Mouse (Mus musculus) liver, embryonic 13.5 days (tissue): ENCODE data around the gene Ifitm5. TPM values are rescaled to one million over a fixed set of nuclear protein-coding genes. Genes with fewer than 3 reads are reported as not detected.
A peak's percentile ranks its signal among the peaks of the same experiment; 100 is the strongest.

ENCODE experiments used
- ATAC-seq: fragments of 200-750 bp; cut with Nextera tagmentation; 2 replicates; pipeline ENCODE4 v1.8.0; 2017; ENCODE audit warnings: low read depth, mild to moderate bottlenecking, moderate number of reproducible peaks, moderate library complexity
- DNase-seq: peaks from one replicate; pipeline ENCODE4 v3.0.0; 2022
- H3K27ac ChIP-seq: fragments of 300-500 bp; sonication (generic); 2 replicates; pipeline ENCODE4 v1.5.1; 2015; ENCODE audit warnings: moderate library complexity, mild to moderate bottlenecking, inconsistent platforms
- H3K27me3 ChIP-seq: fragments of 300-500 bp; sonication (generic); 2 replicates; pipeline ENCODE4 v1.6.1; 2015; ENCODE audit warnings: mild to moderate bottlenecking, inconsistent platforms
- H3K36me3 ChIP-seq: fragments of 300-500 bp; sonication (generic); 2 replicates; pipeline ENCODE4 v1.6.1; 2015; ENCODE audit warnings: mild to moderate bottlenecking, inconsistent platforms
- H3K4me1 ChIP-seq: fragments of 300-500 bp; sonication (generic); replicated peaks from 2 replicates; pipeline ENCODE4 v1.6.1; 2015; ENCODE audit warnings: inconsistent platforms
- H3K4me2 ChIP-seq: fragments of 300-500 bp; sonication (generic); 2 replicates; pipeline ENCODE4 v1.6.1; 2015; ENCODE audit warnings: inconsistent platforms, mild to moderate bottlenecking, moderate library complexity
- H3K4me3 ChIP-seq: fragments of 300-500 bp; sonication (generic); replicated peaks from 2 replicates; pipeline ENCODE4 v1.5.1; 2015; ENCODE audit warnings: mild to moderate bottlenecking, inconsistent platforms
- H3K9ac ChIP-seq: fragments of 300-500 bp; sonication (generic); 2 replicates; pipeline ENCODE4 v1.6.1; 2015; ENCODE audit warnings: mild to moderate bottlenecking, inconsistent platforms
- H3K9me3 ChIP-seq: fragments of 300-500 bp; sonication (generic); replicated peaks from 2 replicates; pipeline ENCODE4 v1.6.1; 2016; ENCODE audit warnings: inconsistent platforms
- WGBS: fragments of 180-500 bp; shearing (Covaris S2); methylation state at CpG from one replicate; pipeline ENCODE4 v1.1.7; 2015; ENCODE audit not compliant: insufficient replicate concordance; 5-methylcytosine and 5-hydroxymethylcytosine counted together
- polyA plus RNA-seq: library from polyadenylated mRNA; unstranded; fragments of >200 nt; fragmentation: Nextera tagmentation; extraction: Ambion mirVana; gene quantifications from 2 replicates; pipeline ENCODE4 v1.2.1, GENCODE M21; 2015

The Ifitm5 gene
- polyA plus RNA-seq, 1 experiment from 2014 or later, result 0.61 TPM

GRCm38 (mm10) chr7:140960026-140960425 lies 9.9 kb upstream of the Ifitm5 start:
- Histone ChIP-seq H3K36me3 (no peaks in the 10 kb centered on the region), H3K27me3 (no peaks in the 10 kb centered on the region), H3K9me3 (no peaks in the 10 kb centered on the region), H3K9ac (no peak overlapping the region), H3K27ac (no peak overlapping the region), H3K4me1 (peaks cover 21% of the 10 kb centered on the region), H3K4me2 (no peak overlapping the region), H3K4me3 (no peak overlapping the region)
- DNase-seq (no peak), ATAC-seq (no peak)
- 43% methylated on average over 5 of the region's 5 CpGs for WGBS

- Histone ChIP-seq H3K9ac (no peak overlapping the region), H3K36me3 (no peaks in the 10 kb centered on the region), H3K4me3 (no peak overlapping the region), H3K4me1 (peaks cover 26% of the 10 kb centered on the region), H3K4me2 (no peak overlapping the region), H3K27me3 (no peaks in the 10 kb centered on the region), H3K9me3 (no peaks in the 10 kb centered on the region), H3K27ac (no peak overlapping the region)
- no peak for ATAC-seq
- WGBS, result 11% methylated on average over 9 of the region's 9 CpGs
- no peak for DNase-seq
These were observed 9.2 kb upstream of the Ifitm5 start for GRCm38 (mm10) chr7:140959181-140959901.

- Histone ChIP-seq H3K27me3 (no peaks in the 10 kb centered on the region), H3K4me1 (peaks cover 45% of the 10 kb centered on the region), H3K27ac (peak overlapping the region; percentile 83), H3K4me3 (no peak overlapping the region), H3K9me3 (no peaks in the 10 kb centered on the region), H3K9ac (no peak overlapping the region), H3K4me2 (peak overlapping the region; percentile 66; the same call in 1 of the 2 replicates), H3K36me3 (0 out of 2 replicates have a peak, but pooled peaks cover 4% of the 10 kb centered on the region)
- DNase-seq, result no peak
- ATAC-seq, result no peak
- WGBS, result 51% methylated on average over 6 of the region's 6 CpGs
These were observed 6.4 kb upstream of the Ifitm5 start for GRCm38 (mm10) chr7:140956556-140956869.

- H3K36me3 ChIP-seq, result 0 out of 2 replicates have a peak, but pooled peaks cover 4% of the 10 kb centered on the region
- no peaks in the 10 kb centered on the region for H3K27me3 ChIP-seq
- DNase-seq, result peak; percentile 27
- peak within 1 kb of the TSS; percentile 83 for H3K27ac ChIP-seq
- peaks cover 50% of the 10 kb centered on the region for H3K4me1 ChIP-seq
- no peaks in the 10 kb centered on the region for H3K9me3 ChIP-seq
- peak within 1 kb of the TSS; percentile 68 for H3K9ac ChIP-seq
- WGBS, result 13% methylated on average over 11 of the region's 11 CpGs
- peak; percentile 71 for ATAC-seq
- H3K4me3 ChIP-seq, result peak within 1 kb of the TSS; percentile 60
- peak within 1 kb of the TSS; percentile 66 for H3K4me2 ChIP-seq
These were observed 5.9 kb upstream of the Ifitm5 start, which contains the start of the genes Gm45717 and Ifitm2 for GRCm38 (mm10) chr7:140955758-140956555. TSS of gene Gm45717 (minus strand) at chr7:140955937. TSS of gene Ifitm2 (minus strand) at chr7:140955987.

- H3K27ac ChIP-seq, result peak overlapping the region; percentile 83
- no peaks in the 10 kb centered on the region for H3K9me3 ChIP-seq
- H3K27me3 ChIP-seq, result no peaks in the 10 kb centered on the region
- peak overlapping the region; percentile 68 for H3K9ac ChIP-seq
- peak overlapping the region; percentile 60 for H3K4me3 ChIP-seq
- H3K36me3 ChIP-seq, result 0 out of 2 replicates have a peak, but pooled peaks cover 4% of the 10 kb centered on the region
- DNase-seq, result no peak
- peak; percentile 27 for ATAC-seq
- H3K4me1 ChIP-seq, result peaks cover 55% of the 10 kb centered on the region
- H3K4me2 ChIP-seq, result peak overlapping the region; percentile 66
- WGBS, result 10% methylated on average over 17 of the region's 17 CpGs
These were observed 5.3 kb upstream of the Ifitm5 start for GRCm38 (mm10) chr7:140955342-140955741.

GRCm38 (mm10) chr7:140954733-140955071 lies 4.6 kb upstream of the Ifitm5 start:
- Histone ChIP-seq H3K27me3 (no peaks in the 10 kb centered on the region), H3K9me3 (no peaks in the 10 kb centered on the region), H3K4me1 (peaks cover 57% of the 10 kb centered on the region), H3K9ac (peak overlapping the region; percentile 68), H3K4me3 (peak overlapping the region; percentile 60), H3K27ac (peak overlapping the region; percentile 56), H3K36me3 (0 out of 2 replicates have a peak, but pooled peaks cover 7% of the 10 kb centered on the region), H3K4me2 (peak overlapping the region; percentile 66)
- 7% methylated on average over 9 of the region's 9 CpGs for WGBS
- peak; percentile 28; the same call in 1 of the 2 replicates for ATAC-seq
- no peak for DNase-seq

GRCm38 (mm10) chr7:140953800-140954732 lies 4.0 kb upstream of the Ifitm5 start:
- H3K4me1 ChIP-seq, result peaks cover 57% of the 10 kb centered on the region
- peak overlapping the region; percentile 46; the same call in 1 of the 2 replicates for H3K9ac ChIP-seq
- DNase-seq, result no peak
- H3K27ac ChIP-seq, result peak overlapping the region; percentile 56
- H3K4me2 ChIP-seq, result peak overlapping the region; percentile 66
- no peak for ATAC-seq
- H3K27me3 ChIP-seq, result no peaks in the 10 kb centered on the region
- WGBS, result 27% methylated on average over 15 of the region's 15 CpGs
- no peaks in the 10 kb centered on the region for H3K9me3 ChIP-seq
- peak overlapping the region; percentile 60 for H3K4me3 ChIP-seq
- H3K36me3 ChIP-seq, result peaks cover 10% of the 10 kb centered on the region

GRCm38 (mm10) chr7:140953133-140953532 lies 3.0 kb upstream of the Ifitm5 start:
- H3K4me2 ChIP-seq, result peak overlapping the region; percentile 66; the same call in 1 of the 2 replicates
- H3K36me3 ChIP-seq, result peaks cover 19% of the 10 kb centered on the region
- H3K4me3 ChIP-seq, result 0 out of 2 replicates have a peak overlapping the region, but pooled peaks have one; percentile 60
- no peak for ATAC-seq
- 51% methylated on average over 11 of the region's 11 CpGs for WGBS
- no peaks in the 10 kb centered on the region for H3K9me3 ChIP-seq
- peaks cover 54% of the 10 kb centered on the region for H3K4me1 ChIP-seq
- H3K9ac ChIP-seq, result no peak overlapping the region
- no peaks in the 10 kb centered on the region for H3K27me3 ChIP-seq
- peak overlapping the region; percentile 18; the same call in 1 of the 2 replicates for H3K27ac ChIP-seq
- DNase-seq, result no peak

GRCm38 (mm10) chr7:140952441-140952840 lies 2.4 kb upstream of the Ifitm5 start:
- Histone ChIP-seq H3K4me2 (no peak overlapping the region), H3K27ac (no peak overlapping the region), H3K4me1 (peaks cover 61% of the 10 kb centered on the region), H3K4me3 (no peak overlapping the region), H3K27me3 (no peaks in the 10 kb centered on the region), H3K9me3 (no peaks in the 10 kb centered on the region), H3K36me3 (peaks cover 24% of the 10 kb centered on the region), H3K9ac (no peak overlapping the region; the same call in 1 of the 2 replicates)
- WGBS, result 58% methylated on average over 7 of the region's 7 CpGs
- no peak for ATAC-seq
- DNase-seq, result no peak

GRCm38 (mm10) chr7:140951765-140952164 lies 1.7 kb upstream of the Ifitm5 start:
- H3K27me3 ChIP-seq, result no peaks in the 10 kb centered on the region
- H3K27ac ChIP-seq, result no peak overlapping the region
- no peak overlapping the region for H3K4me2 ChIP-seq
- H3K4me3 ChIP-seq, result no peak overlapping the region
- WGBS, result 61% methylated on average over 6 of the region's 6 CpGs
- no peak overlapping the region for H3K9ac ChIP-seq
- H3K36me3 ChIP-seq, result peaks cover 25% of the 10 kb centered on the region
- H3K4me1 ChIP-seq, result peaks cover 68% of the 10 kb centered on the region
- no peak for ATAC-seq
- H3K9me3 ChIP-seq, result no peaks in the 10 kb centered on the region
- DNase-seq, result no peak
